Mouse (Mus musculus) heart, postnatal 0 days (tissue): ENCODE data around the gene Hykk. TPM values are rescaled to one million over a fixed set of nuclear protein-coding genes. Genes with fewer than 3 reads are reported as not detected.
"Not testable (repeated sequence)": the region's sequence is repeated elsewhere in the genome, so short reads cannot be mapped to it uniquely, and the experiment has no call there.

Experiments
- ATAC-seq: fragments of 200-750 bp; cut with Nextera tagmentation; 2 replicates; pipeline ENCODE4 v1.8.0; 2017; ENCODE audit warnings: low read depth, moderate number of reproducible peaks, moderate library complexity; ENCODE audit not compliant: insufficient read depth
- DNase-seq: peaks from one replicate; pipeline ENCODE4 v3.0.0-alpha.2; 2016; ENCODE audit warnings: low spot score
- H3K27ac ChIP-seq: fragments of 300-500 bp; sonication (generic); 2 replicates; pipeline ENCODE4 v1.5.1; 2014; ENCODE audit warnings: low read depth, mild to moderate bottlenecking
- H3K27me3 ChIP-seq: fragments of 300-500 bp; sonication (generic); 2 replicates; pipeline ENCODE4 v1.6.1; 2014; ENCODE audit warnings: low read length, mixed read lengths; ENCODE audit not compliant: control insufficient read depth, insufficient read depth
- H3K36me3 ChIP-seq: fragments of 300-500 bp; sonication (generic); replicated peaks from 2 replicates; pipeline ENCODE4 v1.6.1; 2014; ENCODE audit warnings: low read length, mixed read lengths; ENCODE audit not compliant: control insufficient read depth, insufficient read depth
- H3K4me1 ChIP-seq: fragments of 300-500 bp; sonication (generic); 2 replicates; pipeline ENCODE4 v1.6.1; 2014; ENCODE audit warnings: antibody characterized with exemption; ENCODE audit not compliant: control insufficient read depth, insufficient read depth
- H3K4me2 ChIP-seq: fragments of 300-500 bp; sonication (generic); 2 replicates; pipeline ENCODE4 v1.6.1; 2014; ENCODE audit warnings: low read depth, mild to moderate bottlenecking, low read length, moderate library complexity
- H3K4me3 ChIP-seq: fragments of 300-500 bp; sonication (generic); 2 replicates; pipeline ENCODE4 v1.5.1; 2014; ENCODE audit warnings: low read depth, low read length
- H3K9ac ChIP-seq: fragments of 300-500 bp; sonication (generic); replicated peaks from 2 replicates; pipeline ENCODE4 v1.6.1; 2014; ENCODE audit warnings: low read depth, low read length, mixed read lengths
- H3K9me3 ChIP-seq: fragments of 300-500 bp; sonication (generic); replicated peaks from 2 replicates; pipeline ENCODE4 v1.6.1; 2016; ENCODE audit warnings: low read length; ENCODE audit not compliant: control insufficient read depth
- CTCF ChIP-seq: IDR thresholded peaks from 2 replicates; pipeline ENCODE4 v1.5.1; 2016; ENCODE audit warnings: antibody characterized with exemption, control low read depth, low read depth
- EP300 ChIP-seq: IDR thresholded peaks from 2 replicates; pipeline ENCODE4 v1.6.1; 2016; ENCODE audit warnings: antibody characterized with exemption, low read depth
- WGBS: fragments of 180-500 bp; shearing (Covaris S2); extraction: QIAGEN DNeasy Blood & Tissue Kit; methylation state at CpG from one replicate; pipeline ENCODE4 v1.1.7; 2014; 5-methylcytosine and 5-hydroxymethylcytosine counted together
- polyA plus RNA-seq: library from polyadenylated mRNA; unstranded; fragments of >200 nt; fragmentation: Nextera tagmentation; extraction: Ambion mirVana; gene quantifications from 2 replicates; pipeline ENCODE4 v1.2.1, GENCODE M21; 2015
- total RNA-seq: library from RNA; depleted of rRNA; stranded (reverse); fragments of >200 nt; gene quantifications from 2 replicates; pipeline ENCODE4 v1.2.3, GENCODE M21; 2014; ENCODE audit warnings: low replicate concordance

Gene Hykk
- total and polyA plus RNA-seq, 2 experiments from 2014 or later = 1.4 to 3.6 TPM

DNA sequence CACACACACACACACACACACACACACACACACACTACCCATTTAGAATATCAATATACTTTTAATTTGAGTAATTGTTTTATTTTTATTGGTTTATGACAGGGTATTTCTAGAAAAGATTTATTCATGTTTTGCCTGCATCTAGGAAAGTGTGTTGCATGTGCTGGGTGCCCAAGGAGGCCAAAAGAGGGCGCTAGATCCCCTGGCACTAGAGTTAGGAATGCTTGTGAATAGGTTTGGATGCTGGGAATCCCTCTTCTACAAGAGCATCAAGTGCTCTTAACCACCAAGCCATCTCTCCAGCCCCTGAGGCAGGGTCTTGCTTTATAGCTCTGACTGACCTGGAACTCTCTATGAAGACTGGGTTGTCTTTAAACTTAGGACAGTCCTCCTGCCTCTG, 14.7 kb downstream of the Hykk start:
- TF ChIP-seq CTCF = no peak
- TF ChIP-seq EP300 = no peak
- ATAC-seq = no peak
- 16% methylated on average over 1 of the region's 1 CpGs for WGBS

DNA sequence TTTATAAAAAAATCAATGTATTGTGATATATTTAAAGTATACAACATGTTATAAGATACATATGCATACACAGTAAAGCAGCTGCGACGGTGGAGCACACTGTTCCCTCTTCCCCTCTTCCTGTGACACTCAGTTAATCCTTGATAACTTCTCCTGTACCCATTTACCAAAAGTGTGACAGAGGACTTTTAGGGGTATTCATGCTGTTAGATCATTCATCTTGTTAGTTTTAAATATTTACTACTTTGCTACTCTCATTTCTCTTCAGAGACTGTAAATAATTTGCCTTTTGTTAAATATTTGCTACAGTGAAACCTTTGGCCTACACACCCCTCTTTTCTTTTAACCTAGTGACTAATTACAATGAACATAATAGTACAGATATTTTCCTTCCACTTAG, 15.3 kb downstream of the Hykk start:
- no peak overlapping the region for H3K4me2 ChIP-seq
- 66% methylated on average over 2 of the region's 2 CpGs for WGBS
- TF ChIP-seq EP300 (no peak), CTCF (no peak)
- H3K4me1 ChIP-seq = no peaks in the 10 kb centered on the region
- ATAC-seq (no peak), DNase-seq (no peak)
- no peak overlapping the region for H3K4me3 ChIP-seq
- no peaks in the 10 kb centered on the region for H3K9me3 ChIP-seq
- H3K36me3 ChIP-seq = no peaks in the 10 kb centered on the region
- no peak overlapping the region for H3K27ac ChIP-seq
- no peaks in the 10 kb centered on the region for H3K27me3 ChIP-seq
- no peak overlapping the region for H3K9ac ChIP-seq

More for the DNA sequence above, 14.7 kb downstream of the Hykk start:
- H3K27ac ChIP-seq = no peak overlapping the region
- H3K4me1 ChIP-seq = no peaks in the 10 kb centered on the region
- no peak overlapping the region for H3K9ac ChIP-seq
- DNase-seq = no peak
- no peak overlapping the region for H3K4me2 ChIP-seq
- no peak overlapping the region for H3K4me3 ChIP-seq
- H3K36me3 ChIP-seq = no peaks in the 10 kb centered on the region
- H3K9me3 ChIP-seq = no peaks in the 10 kb centered on the region
- no peaks in the 10 kb centered on the region for H3K27me3 ChIP-seq

DNA sequence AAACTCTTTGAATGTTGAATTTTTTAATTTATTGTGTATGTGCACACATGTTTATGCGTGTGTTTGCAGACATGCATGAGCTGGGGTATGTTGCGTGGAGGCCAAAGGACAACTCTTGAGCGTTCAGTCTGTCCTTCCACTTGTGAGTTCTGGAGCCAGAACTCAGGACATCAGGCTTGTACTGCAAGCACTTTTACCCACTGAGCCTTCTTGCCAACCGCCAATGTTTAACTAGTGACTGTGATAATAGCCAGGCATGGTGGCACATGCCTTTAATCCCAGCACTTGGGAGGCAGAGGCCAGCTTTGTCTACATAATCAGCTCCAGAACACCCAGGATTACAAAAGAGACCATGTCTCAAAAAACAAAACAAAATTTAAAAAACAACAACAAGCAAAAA, 25.0 kb downstream of the Hykk start:
- Histone ChIP-seq H3K9ac (no peak overlapping the region), H3K27ac (no peak overlapping the region), H3K4me3 (no peak overlapping the region), H3K9me3 (no peaks in the 10 kb centered on the region), H3K36me3 (no peaks in the 10 kb centered on the region), H3K4me1 (no peaks in the 10 kb centered on the region), H3K27me3 (no peaks in the 10 kb centered on the region), H3K4me2 (no peak overlapping the region)
- DNase-seq (no peak), ATAC-seq (no peak)
- 78% methylated on average over 4 of the region's 4 CpGs for WGBS
- TF ChIP-seq EP300 (no peak), CTCF (no peak)

DNA sequence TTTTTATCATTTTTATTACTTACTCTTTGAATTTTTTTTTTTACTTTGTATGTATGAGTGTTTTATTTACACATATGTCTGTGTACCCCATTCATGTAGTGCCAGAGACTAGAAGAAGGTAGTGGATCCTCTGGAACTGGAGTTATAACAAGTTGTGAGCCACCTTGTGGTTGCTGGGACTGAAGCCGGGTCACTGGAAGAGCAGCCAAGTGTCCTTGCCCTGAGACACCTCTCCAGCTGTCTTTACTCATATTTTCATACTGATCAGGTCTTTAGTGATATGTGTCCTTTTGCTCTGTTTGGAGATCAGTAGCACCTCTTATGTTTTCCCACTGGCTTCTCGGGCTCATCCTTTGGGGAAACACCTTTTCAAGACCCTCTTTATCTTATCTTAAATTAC, 27.4 kb downstream of the Hykk start:
- Histone ChIP-seq H3K9ac (no peak overlapping the region), H3K27ac (no peak overlapping the region), H3K36me3 (no peaks in the 10 kb centered on the region), H3K4me1 (no peaks in the 10 kb centered on the region), H3K27me3 (no peaks in the 10 kb centered on the region), H3K4me3 (no peak overlapping the region), H3K4me2 (no peak overlapping the region), H3K9me3 (no peaks in the 10 kb centered on the region)
- 64% methylated on average over 2 of the region's 2 CpGs for WGBS
- ATAC-seq (no peak), DNase-seq (no peak)
- TF ChIP-seq EP300 (no peak), CTCF (0 out of 2 replicates have a peak, but pooled peaks have one; percentile 8)

DNA sequence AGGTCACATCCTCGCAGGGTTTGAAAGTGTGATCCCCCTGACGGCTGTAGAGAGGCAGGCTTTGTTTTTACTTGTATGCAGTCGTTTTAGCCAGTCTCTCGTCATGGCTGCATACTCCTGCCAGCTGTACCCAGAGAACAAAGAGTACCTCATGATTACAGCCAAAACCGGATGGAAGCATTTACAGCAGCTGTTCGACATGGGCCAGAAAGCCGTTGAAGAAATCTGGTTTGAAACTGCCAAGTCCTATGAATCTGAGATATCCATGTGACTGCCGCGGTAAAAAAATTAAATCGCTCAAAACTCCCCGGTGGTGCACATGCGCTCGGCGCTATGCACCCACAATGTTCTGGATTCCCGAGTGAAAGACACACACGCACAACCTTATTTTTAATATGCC, 29.2 kb downstream of the Hykk start:
- 69% methylated on average over 16 of the region's 16 CpGs for WGBS
- Histone ChIP-seq H3K9me3 (no peaks in the 10 kb centered on the region), H3K4me1 (no peaks in the 10 kb centered on the region), H3K27ac (no peak overlapping the region), H3K27me3 (no peaks in the 10 kb centered on the region), H3K4me3 (no peak overlapping the region), H3K9ac (no peak overlapping the region), H3K36me3 (no peaks in the 10 kb centered on the region), H3K4me2 (no peak overlapping the region)
- ATAC-seq (no peak), DNase-seq (no peak)
- no peak for TF ChIP-seq CTCF
- TF ChIP-seq EP300 = no peak

DNA sequence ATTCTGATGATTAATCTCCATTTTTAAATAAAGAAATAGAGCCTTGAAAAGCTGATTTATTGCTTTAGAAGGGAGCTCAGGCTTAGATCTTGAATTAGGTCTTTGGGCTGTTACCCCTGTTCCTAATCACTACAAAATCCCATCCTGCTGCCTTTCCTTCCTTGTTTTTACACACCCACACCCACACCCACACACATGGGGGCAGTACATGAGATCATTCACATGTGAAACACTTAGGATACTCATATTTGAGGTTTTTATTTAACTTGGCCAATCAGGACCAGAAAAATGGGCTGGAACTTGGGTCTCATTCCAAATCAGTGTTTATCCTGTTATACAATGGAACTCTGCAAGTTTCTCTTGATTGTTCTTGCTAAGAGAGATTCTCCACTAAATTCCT, 32.4 kb downstream of the Hykk start:
- Histone ChIP-seq H3K27ac (no peak overlapping the region), H3K4me1 (peaks cover 6% of the 10 kb centered on the region; the same call in 1 of the 2 replicates), H3K9ac (no peak overlapping the region), H3K4me2 (no peak overlapping the region), H3K9me3 (no peaks in the 10 kb centered on the region), H3K4me3 (no peak overlapping the region), H3K36me3 (peaks cover 23% of the 10 kb centered on the region), H3K27me3 (no peaks in the 10 kb centered on the region)
- DNase-seq (no peak), ATAC-seq (no peak)
- TF ChIP-seq CTCF = no peak
- TF ChIP-seq EP300 = no peak

DNA sequence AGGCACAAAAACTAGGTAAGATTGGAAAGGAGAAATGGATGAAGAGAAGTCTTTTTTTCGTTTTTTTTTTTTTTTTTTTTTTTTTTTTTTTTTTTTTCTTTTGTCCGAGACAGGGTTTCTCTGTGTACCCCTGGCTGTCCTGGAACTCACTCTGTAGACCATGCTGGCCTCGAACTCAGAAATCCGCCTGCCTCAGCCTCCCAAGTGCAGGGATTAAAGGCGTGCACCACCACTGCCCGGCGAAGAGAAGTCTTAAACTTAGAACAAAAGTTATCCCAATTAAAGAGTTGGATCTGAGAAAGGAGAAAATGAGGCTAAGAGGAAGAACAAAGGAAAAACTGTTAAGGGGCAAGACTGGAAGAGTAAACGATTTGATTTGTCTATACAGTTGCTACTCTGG, 33.1 kb downstream of the Hykk start:
- Histone ChIP-seq H3K4me3 (peak overlapping the region; percentile 76), H3K4me2 (peak overlapping the region; percentile 86), H3K36me3 (peaks cover 28% of the 10 kb centered on the region), H3K27ac (peak overlapping the region; percentile 90)
- not testable (repeated sequence) for DNase-seq, H3K27me3 ChIP-seq, ATAC-seq, H3K9ac ChIP-seq, H3K9me3 ChIP-seq, H3K4me1 ChIP-seq
- WGBS = 47% methylated on average over 8 of the region's 8 CpGs
